Mouse (Mus musculus) layer of hippocampus, postnatal 14 days (tissue): ENCODE measurements around the gene Pheta2. TPM values are rescaled to one million over a fixed set of nuclear protein-coding genes. Genes with fewer than 3 reads are reported as not detected.
A peak's percentile ranks its signal among the peaks of the same experiment; 100 is the strongest.
"Not testable (repeated sequence)": the region's sequence is repeated elsewhere in the genome, so short reads cannot be mapped to it uniquely, and the experiment has no call there.

ENCODE experiments used
- DNase-seq, 2 experiments: peaks; one replicate each; pipeline ENCODE4 v3.0.0; 2021 to 2022; ENCODE audit warnings: low spot score in 2 of 2, mixed read lengths in 1 of 2
- total RNA-seq, 2 experiments: library from RNA; stranded (reverse); gene quantifications; 2 replicates each; pipeline ENCODE4 v1.2.3; 2021

The Pheta2 gene
- total RNA-seq, 2 experiments from 2014 or later: 0.39 to 0.45 TPM

GRCm38 (mm10) chr15:82343368-82344287, 4.9 kb downstream of the Pheta2 start:
- no peak for DNase-seq

GRCm38 (mm10) chr15:82344971-82345370, 6.2 kb downstream of the Pheta2 start:
- no peak for DNase-seq

- DNase-seq: peak; percentile 98
These were observed 7.2 kb downstream of the Pheta2 start for GRCm38 (mm10) chr15:82345820-82346470.

GRCm38 (mm10) chr15:82346580-82347302, 8.0 kb downstream of the Pheta2 start:
- DNase-seq: peak in 1 of 2 experiments; percentile 21

- DNase-seq: no peak
These were observed 8.5 kb downstream of the Pheta2 start for GRCm38 (mm10) chr15:82347303-82347676.

- DNase-seq: no peak
These were observed 9.1 kb downstream of the Pheta2 start for GRCm38 (mm10) chr15:82347852-82348251.

GRCm38 (mm10) chr15:82348258-82348998, 9.7 kb downstream of the Pheta2 start:
- no peak for DNase-seq

- no peak for DNase-seq
These were observed 10.2 kb downstream of the Pheta2 start for GRCm38 (mm10) chr15:82348999-82349341.

- DNase-seq: no peak
These were observed 11.6 kb downstream of the Pheta2 start for GRCm38 (mm10) chr15:82350349-82350748.

- DNase-seq: no peak
These were observed 12.7 kb downstream of the Pheta2 start for GRCm38 (mm10) chr15:82351480-82351879.

GRCm38 (mm10) chr15:82353078-82353744, 14.5 kb downstream of the Pheta2 start:
- DNase-seq: no peak

GRCm38 (mm10) chr15:82353745-82354113, 15.0 kb downstream of the Pheta2 start:
- DNase-seq: no peak

- peak; percentile 94 to 98 for DNase-seq
These were observed 15.6 kb downstream of the Pheta2 start, which contains the start of gene Ndufa6 for GRCm38 (mm10) chr15:82354126-82354945. Gene Ndufa6 (minus strand): TSS chr15:82354322.

- DNase-seq: no peak
These were observed 19.9 kb downstream of the Pheta2 start for GRCm38 (mm10) chr15:82358431-82359260.

- no peak for DNase-seq
These were observed 22.8 kb downstream of the Pheta2 start for GRCm38 (mm10) chr15:82361459-82362018.

- no peak for DNase-seq
These were observed 23.5 kb downstream of the Pheta2 start for GRCm38 (mm10) chr15:82362234-82362633.

- not testable (repeated sequence) for DNase-seq
These were observed 25.1 kb downstream of the Pheta2 start for GRCm38 (mm10) chr15:82363801-82364200.

- DNase-seq: not testable (repeated sequence)
These were observed 25.8 kb downstream of the Pheta2 start for GRCm38 (mm10) chr15:82364561-82364960.
